Mouse (Mus musculus) cerebellum, adult 2 months (tissue): Measurements from ENCODE around the gene S100a9.

Experiments
- CTCF ChIP-seq: fragments of 200-500 bp; IDR thresholded peaks from 2 replicates; pipeline ENCODE4 v1.5.1; 2011; ENCODE audit warnings: low read depth, mild to moderate bottlenecking, control low read depth, low read length, moderate library complexity, borderline replicate concordance; ENCODE audit not compliant: insufficient read depth
- POLR2A ChIP-seq: fragments of 200-500 bp; IDR thresholded peaks from 2 replicates; pipeline ENCODE4 v1.6.1; 2011; ENCODE audit warnings: low read length, control low read depth, borderline replicate concordance; ENCODE audit not compliant: insufficient read depth

DNA sequence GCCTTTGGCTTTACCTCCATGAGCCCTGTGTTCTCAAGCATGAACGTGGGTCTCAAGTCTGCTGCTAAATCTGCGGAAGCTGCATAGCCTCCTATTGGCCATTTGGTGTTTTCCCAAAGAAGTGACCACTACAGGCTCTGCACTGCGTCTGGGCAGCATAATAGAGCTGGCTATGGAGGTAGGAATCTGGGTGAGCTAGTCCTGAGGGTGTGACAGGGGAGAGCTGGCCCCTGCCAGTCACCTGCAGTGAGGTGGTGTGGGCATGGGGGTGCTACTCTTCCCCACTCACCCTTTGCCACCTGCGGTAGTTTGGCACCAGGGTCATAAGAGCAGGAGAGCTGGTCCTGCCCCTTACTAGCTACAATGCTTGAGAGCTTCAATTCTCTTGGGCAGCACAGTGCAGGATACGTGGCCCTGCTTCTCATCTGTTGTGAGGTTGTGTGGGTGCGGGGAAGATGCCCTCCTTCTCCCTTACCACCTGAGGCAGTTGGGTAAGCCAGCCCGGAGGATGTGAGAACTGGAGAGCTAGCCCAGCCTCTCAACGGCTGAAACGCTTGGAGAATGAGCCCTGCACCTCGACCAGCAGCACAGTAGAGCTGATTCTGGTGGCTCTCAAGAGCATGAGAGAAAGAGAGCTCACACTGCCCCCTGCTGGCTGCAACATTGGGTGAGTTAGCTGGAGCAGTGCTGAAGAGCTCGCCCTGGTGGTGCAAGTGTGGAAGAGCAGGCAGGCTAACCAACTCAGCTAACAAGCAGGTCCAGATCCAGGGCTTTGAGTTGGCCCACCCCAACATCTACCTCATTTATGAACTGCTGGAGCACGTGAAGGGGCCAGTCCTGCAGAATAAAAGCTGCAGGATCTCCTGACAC is 14.3 kb upstream of the S100a9 start:
- peak; percentile 88 for TF ChIP-seq CTCF
- no peak for TF ChIP-seq POLR2A
